Mouse (Mus musculus): ENCODE data around the gene Atxn7l3. TPM values are rescaled to one million over a fixed set of nuclear protein-coding genes. Genes with fewer than 3 reads are reported as not detected.
A peak's percentile ranks its signal among the peaks of the same experiment; 100 is the strongest.

The Atxn7l3 gene
- polyA plus RNA-seq, 1 experiment from 2014 or later, result 9.6 TPM

GRCm38 (mm10) chr11:102338561-102338960, 42.1 kb upstream of the Atxn7l3 start:
- Histone ChIP-seq H3K27ac (ENCODE audit: low read length) (peak overlapping the region; percentile 20; the same call in 1 of the 2 replicates), H3K4me1 (ENCODE audit: insufficient read depth, low read depth, low read length) (peaks cover 6% of the 10 kb centered on the region; the same call in 1 of the 2 replicates), H3K9ac (replicated peaks; ENCODE audit: low read depth) (no peak overlapping the region), H3K27me3 (replicated peaks; ENCODE audit: insufficient read depth, low read length) (no peaks in the 10 kb centered on the region), H3K9me3 (ENCODE audit: low read length) (no peaks in the 10 kb centered on the region), H3K36me3 (ENCODE audit: insufficient read depth, low read length) (no peaks in the 10 kb centered on the region), H3K4me2 (replicated peaks; ENCODE audit: low read depth, low read length) (no peak overlapping the region), H3K4me3 (ENCODE audit: low read depth, low read length) (no peak overlapping the region)
- TF ChIP-seq CTCF (IDR thresholded peaks at IDR 0.05) (no peak), EP300 (IDR thresholded peaks at IDR 0.05) (peak; percentile 79)
- DNase-seq (ENCODE audit: low spot score) (peak; percentile 96), ATAC-seq (peak; percentile 95)
- 6% methylated on average over 3 of the region's 3 CpGs for WGBS

DNA sequence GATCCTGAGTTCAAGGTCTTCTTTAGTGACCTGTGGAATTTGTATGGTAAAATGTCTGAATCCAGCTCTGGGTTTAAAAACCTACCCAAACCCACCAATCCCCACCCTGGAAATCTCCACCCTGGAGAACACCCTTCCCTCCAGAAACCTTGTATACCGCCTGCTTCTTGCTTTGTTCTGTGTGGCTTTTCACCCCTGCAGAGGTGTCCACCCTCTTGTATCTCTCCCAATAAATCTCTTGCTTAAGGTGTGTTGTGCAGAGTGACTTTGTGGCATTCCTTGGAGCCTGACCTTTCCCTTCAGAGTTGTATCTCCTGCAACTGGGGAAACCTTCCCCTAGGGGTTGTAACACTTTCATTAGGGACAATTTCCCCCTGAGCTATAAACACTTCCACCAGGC, 41.5 kb upstream of the Atxn7l3 start:
- H3K36me3 ChIP-seq (ENCODE audit: insufficient read depth, low read length), result no peaks in the 10 kb centered on the region
- H3K4me1 ChIP-seq (ENCODE audit: insufficient read depth, low read depth, low read length), result peaks cover 6% of the 10 kb centered on the region; the same call in 1 of the 2 replicates
- TF ChIP-seq EP300 (IDR thresholded peaks at IDR 0.05) (no peak), CTCF (IDR thresholded peaks at IDR 0.05) (no peak)
- ATAC-seq (no peak), DNase-seq (ENCODE audit: low spot score) (no peak)
- no peaks in the 10 kb centered on the region for H3K27me3 ChIP-seq (replicated peaks; ENCODE audit: insufficient read depth, low read length)
- H3K4me3 ChIP-seq (ENCODE audit: low read depth, low read length), result no peak overlapping the region
- H3K4me2 ChIP-seq (replicated peaks; ENCODE audit: low read depth, low read length), result no peak overlapping the region
- WGBS, result 43% methylated on average over 1 of the region's 1 CpGs
- no peak overlapping the region for H3K9ac ChIP-seq (replicated peaks; ENCODE audit: low read depth)
- no peaks in the 10 kb centered on the region for H3K9me3 ChIP-seq (ENCODE audit: low read length)
- H3K27ac ChIP-seq (ENCODE audit: low read length), result 0 out of 2 replicates have a peak overlapping the region, but pooled peaks have one; percentile 20

DNA sequence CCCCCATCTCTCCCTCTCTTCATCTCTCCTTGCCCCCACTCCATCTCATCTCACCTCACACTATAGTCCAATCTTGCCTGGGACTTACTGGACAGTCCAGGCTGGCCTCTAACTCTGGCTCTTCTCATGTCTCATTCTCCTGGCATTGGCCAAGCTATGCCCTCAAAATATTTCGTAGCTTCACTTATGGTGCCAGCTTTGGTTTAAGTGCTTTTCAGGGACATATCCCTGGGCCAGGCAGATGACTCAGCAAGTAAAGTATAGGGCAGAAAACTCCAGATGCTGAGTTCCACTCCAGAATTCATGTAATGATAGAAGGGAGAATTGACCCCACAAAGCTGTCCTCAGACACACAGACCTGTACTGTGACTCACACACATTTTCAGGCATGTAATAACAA, 39.8 kb upstream of the Atxn7l3 start:
- Histone ChIP-seq H3K27me3 (replicated peaks; ENCODE audit: insufficient read depth, low read length) (no peaks in the 10 kb centered on the region), H3K36me3 (ENCODE audit: insufficient read depth, low read length) (no peaks in the 10 kb centered on the region), H3K4me1 (ENCODE audit: insufficient read depth, low read depth, low read length) (peaks cover 6% of the 10 kb centered on the region; the same call in 1 of the 2 replicates), H3K9me3 (ENCODE audit: low read length) (no peaks in the 10 kb centered on the region), H3K9ac (replicated peaks; ENCODE audit: low read depth) (no peak overlapping the region), H3K27ac (ENCODE audit: low read length) (no peak overlapping the region), H3K4me3 (ENCODE audit: low read depth, low read length) (no peak overlapping the region), H3K4me2 (replicated peaks; ENCODE audit: low read depth, low read length) (no peak overlapping the region)
- DNase-seq (ENCODE audit: low spot score) (no peak), ATAC-seq (no peak)
- WGBS, result 61% methylated on average over 1 of the region's 1 CpGs
- TF ChIP-seq CTCF (IDR thresholded peaks at IDR 0.05) (no peak), EP300 (IDR thresholded peaks at IDR 0.05) (no peak)

GRCm38 (mm10) chr11:102334973-102335700, 38.7 kb upstream of the Atxn7l3 start:
- DNase-seq (ENCODE audit: low spot score) (peak; percentile 48), ATAC-seq (0 out of 2 replicates have a peak, but pooled peaks have one; percentile 20)
- TF ChIP-seq EP300 (IDR thresholded peaks at IDR 0.05) (no peak), CTCF (IDR thresholded peaks at IDR 0.05) (0 out of 2 replicates have a peak, but pooled peaks have one; percentile 12)
- Histone ChIP-seq H3K4me3 (ENCODE audit: low read depth, low read length) (no peak overlapping the region), H3K9me3 (ENCODE audit: low read length) (no peaks in the 10 kb centered on the region), H3K27me3 (replicated peaks; ENCODE audit: insufficient read depth, low read length) (no peaks in the 10 kb centered on the region), H3K36me3 (ENCODE audit: insufficient read depth, low read length) (no peaks in the 10 kb centered on the region), H3K4me1 (ENCODE audit: insufficient read depth, low read depth, low read length) (peaks cover 6% of the 10 kb centered on the region; the same call in 1 of the 2 replicates), H3K27ac (ENCODE audit: low read length) (no peak overlapping the region), H3K4me2 (replicated peaks; ENCODE audit: low read depth, low read length) (no peak overlapping the region), H3K9ac (replicated peaks; ENCODE audit: low read depth) (no peak overlapping the region)
- WGBS, result 31% methylated on average over 9 of the region's 9 CpGs

DNA sequence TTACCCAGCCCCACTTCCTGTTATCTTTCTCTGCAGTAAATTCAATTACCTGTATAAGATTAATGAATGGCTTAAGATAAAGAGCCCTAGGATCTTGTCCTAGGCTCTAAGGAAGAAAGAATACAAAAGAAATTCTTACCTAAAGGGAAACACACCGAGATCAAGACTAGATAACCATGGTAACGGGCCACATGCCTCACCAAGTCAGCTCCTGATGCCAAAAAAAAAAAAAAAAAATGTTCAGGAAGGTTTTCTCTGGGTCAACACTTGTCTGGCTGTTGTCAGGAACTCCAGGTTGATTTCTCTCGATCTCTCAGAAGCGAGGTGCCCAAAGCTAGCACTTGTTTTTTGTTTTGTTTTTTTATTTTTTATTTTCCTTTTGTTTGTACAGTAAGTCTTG, 37.6 kb upstream of the Atxn7l3 start:
- no peak overlapping the region for H3K4me3 ChIP-seq (ENCODE audit: low read depth, low read length)
- ATAC-seq (no peak), DNase-seq (ENCODE audit: low spot score) (no peak)
- no peaks in the 10 kb centered on the region; the same call in 1 of the 2 replicates for H3K4me1 ChIP-seq (ENCODE audit: insufficient read depth, low read depth, low read length)
- TF ChIP-seq EP300 (IDR thresholded peaks at IDR 0.05), result no peak
- TF ChIP-seq CTCF (IDR thresholded peaks at IDR 0.05), result no peak
- H3K9me3 ChIP-seq (ENCODE audit: low read length), result no peaks in the 10 kb centered on the region
- H3K4me2 ChIP-seq (replicated peaks; ENCODE audit: low read depth, low read length), result no peak overlapping the region
- H3K27ac ChIP-seq (ENCODE audit: low read length), result no peak overlapping the region
- H3K9ac ChIP-seq (replicated peaks; ENCODE audit: low read depth), result no peak overlapping the region
- H3K36me3 ChIP-seq (ENCODE audit: insufficient read depth, low read length), result no peaks in the 10 kb centered on the region
- no peaks in the 10 kb centered on the region for H3K27me3 ChIP-seq (replicated peaks; ENCODE audit: insufficient read depth, low read length)
- 31% methylated on average over 4 of the region's 4 CpGs for WGBS

DNA sequence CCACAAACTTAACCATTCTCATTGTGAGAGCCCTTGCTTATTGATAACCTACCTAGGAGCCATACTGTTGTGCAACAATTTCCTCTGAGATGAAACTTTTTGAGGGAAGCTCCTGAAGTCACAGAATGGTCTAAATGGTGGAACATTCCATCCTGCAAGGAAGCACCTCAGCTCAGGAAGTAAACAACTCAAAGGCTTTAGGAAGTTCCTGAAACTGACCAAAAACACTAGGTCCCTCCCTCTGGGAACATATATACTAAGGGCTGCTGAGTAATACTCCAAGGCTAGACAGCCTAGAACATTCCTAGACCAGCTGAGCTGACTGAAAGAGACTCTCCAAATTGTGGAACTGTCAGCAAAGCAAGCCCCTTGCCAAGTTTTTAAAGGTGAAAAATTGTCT, 36.6 kb upstream of the Atxn7l3 start:
- Histone ChIP-seq H3K27ac (ENCODE audit: low read length) (no peak overlapping the region), H3K4me1 (ENCODE audit: insufficient read depth, low read depth, low read length) (no peaks in the 10 kb centered on the region; the same call in 1 of the 2 replicates), H3K4me3 (ENCODE audit: low read depth, low read length) (no peak overlapping the region), H3K9me3 (ENCODE audit: low read length) (no peaks in the 10 kb centered on the region), H3K36me3 (ENCODE audit: insufficient read depth, low read length) (no peaks in the 10 kb centered on the region), H3K9ac (replicated peaks; ENCODE audit: low read depth) (no peak overlapping the region), H3K4me2 (replicated peaks; ENCODE audit: low read depth, low read length) (no peak overlapping the region), H3K27me3 (replicated peaks; ENCODE audit: insufficient read depth, low read length) (no peaks in the 10 kb centered on the region)
- ATAC-seq (no peak), DNase-seq (ENCODE audit: low spot score) (no peak)
- TF ChIP-seq EP300 (IDR thresholded peaks at IDR 0.05) (no peak), CTCF (IDR thresholded peaks at IDR 0.05) (no peak)
